Mouse (Mus musculus): ENCODE data around the gene Allc. TPM values are rescaled to one million over a fixed set of nuclear protein-coding genes. Genes with fewer than 3 reads are reported as not detected.

Gene Allc
- polyA plus RNA-seq, 1 experiment from 2014 or later, result 0.37 TPM

- Histone ChIP-seq H3K4me1 (replicated peaks; ENCODE audit: control insufficient read depth, insufficient read depth, low read length) (0 out of 2 replicates have a peak, but pooled peaks cover 9% of the 10 kb centered on the region), H3K9ac (no peak overlapping the region), H3K9me3 (ENCODE audit: control insufficient read depth, low read length) (no peaks in the 10 kb centered on the region), H3K27me3 (ENCODE audit: control insufficient read depth, insufficient read depth, low read length) (no peaks in the 10 kb centered on the region), H3K4me3 (replicated peaks; ENCODE audit: low read length) (no peak overlapping the region), H3K36me3 (replicated peaks; ENCODE audit: control insufficient read depth, insufficient read depth) (no peaks in the 10 kb centered on the region), H3K4me2 (replicated peaks) (no peak overlapping the region), H3K27ac (no peak overlapping the region)
- no peak for ATAC-seq (ENCODE audit: low FRiP score)
- no peak for DNase-seq (ENCODE audit: low spot score)
These were observed 14.5 kb upstream of the Allc start for GRCm38 (mm10) chr12:28596851-28597250.

GRCm38 (mm10) chr12:28590428-28590827 is 8.1 kb upstream of the Allc start:
- Histone ChIP-seq H3K27ac (peak overlapping the region; percentile 86; the same call in 1 of the 2 replicates), H3K4me2 (replicated peaks) (0 out of 2 replicates have a peak overlapping the region, but pooled peaks have one; percentile 59), H3K36me3 (replicated peaks; ENCODE audit: control insufficient read depth, insufficient read depth) (no peaks in the 10 kb centered on the region), H3K9me3 (ENCODE audit: control insufficient read depth, low read length) (no peaks in the 10 kb centered on the region), H3K4me3 (replicated peaks; ENCODE audit: low read length) (no peak overlapping the region), H3K4me1 (replicated peaks; ENCODE audit: control insufficient read depth, insufficient read depth, low read length) (peaks cover 25% of the 10 kb centered on the region), H3K9ac (no peak overlapping the region), H3K27me3 (ENCODE audit: control insufficient read depth, insufficient read depth, low read length) (no peaks in the 10 kb centered on the region)
- ATAC-seq (ENCODE audit: low FRiP score) (no peak), DNase-seq (ENCODE audit: low spot score) (no peak)
- WGBS, result 47% methylated on average over 13 of the region's 13 CpGs

GRCm38 (mm10) chr12:28589090-28589868 is 7.0 kb upstream of the Allc start:
- peak overlapping the region; percentile 86 for H3K27ac ChIP-seq
- H3K4me2 ChIP-seq (replicated peaks), result peak overlapping the region; percentile 59
- no peaks in the 10 kb centered on the region for H3K36me3 ChIP-seq (replicated peaks; ENCODE audit: control insufficient read depth, insufficient read depth)
- H3K4me1 ChIP-seq (replicated peaks; ENCODE audit: control insufficient read depth, insufficient read depth, low read length), result peaks cover 25% of the 10 kb centered on the region
- DNase-seq (ENCODE audit: low spot score), result peak; percentile 92
- H3K4me3 ChIP-seq (replicated peaks; ENCODE audit: low read length), result peak overlapping the region; percentile 28
- WGBS, result 9% methylated on average over 24 of the region's 24 CpGs
- peak overlapping the region; percentile 55 for H3K9ac ChIP-seq
- no peaks in the 10 kb centered on the region for H3K9me3 ChIP-seq (ENCODE audit: control insufficient read depth, low read length)
- peak; percentile 95 for ATAC-seq (ENCODE audit: low FRiP score)
- H3K27me3 ChIP-seq (ENCODE audit: control insufficient read depth, insufficient read depth, low read length), result no peaks in the 10 kb centered on the region

GRCm38 (mm10) chr12:28587949-28588348 is 5.6 kb upstream of the Allc start:
- 37% methylated on average over 6 of the region's 6 CpGs for whole genome bisulfite sequencing
- Histone ChIP-seq H3K4me3 (replicated peaks; ENCODE audit: low read length) (no peak overlapping the region), H3K36me3 (replicated peaks; ENCODE audit: control insufficient read depth, insufficient read depth) (no peaks in the 10 kb centered on the region), H3K9me3 (ENCODE audit: control insufficient read depth, low read length) (no peaks in the 10 kb centered on the region), H3K27ac (peak overlapping the region; percentile 86), H3K27me3 (ENCODE audit: control insufficient read depth, insufficient read depth, low read length) (no peaks in the 10 kb centered on the region), H3K4me2 (replicated peaks) (no peak overlapping the region), H3K4me1 (replicated peaks; ENCODE audit: control insufficient read depth, insufficient read depth, low read length) (peaks cover 25% of the 10 kb centered on the region), H3K9ac (no peak overlapping the region)
- ATAC-seq (ENCODE audit: low FRiP score), result no peak
- peak; percentile 56 for DNase-seq (ENCODE audit: low spot score)

GRCm38 (mm10) chr12:28584036-28584435 is 1.7 kb upstream of the Allc start:
- Histone ChIP-seq H3K4me2 (replicated peaks) (no peak overlapping the region), H3K27ac (no peak overlapping the region), H3K4me3 (replicated peaks; ENCODE audit: low read length) (no peak overlapping the region), H3K9me3 (ENCODE audit: control insufficient read depth, low read length) (no peaks in the 10 kb centered on the region), H3K36me3 (replicated peaks; ENCODE audit: control insufficient read depth, insufficient read depth) (no peaks in the 10 kb centered on the region), H3K27me3 (ENCODE audit: control insufficient read depth, insufficient read depth, low read length) (no peaks in the 10 kb centered on the region), H3K4me1 (replicated peaks; ENCODE audit: control insufficient read depth, insufficient read depth, low read length) (peaks cover 14% of the 10 kb centered on the region), H3K9ac (no peak overlapping the region)
- ATAC-seq (ENCODE audit: low FRiP score), result no peak
- 55% methylated on average over 3 of the region's 3 CpGs for WGBS
- DNase-seq (ENCODE audit: low spot score), result no peak

- Histone ChIP-seq H3K4me1 (replicated peaks; ENCODE audit: control insufficient read depth, insufficient read depth, low read length) (no peaks in the 10 kb centered on the region), H3K9me3 (ENCODE audit: control insufficient read depth, low read length) (no peaks in the 10 kb centered on the region; the same call in 1 of the 2 replicates), H3K4me3 (replicated peaks; ENCODE audit: low read length) (no peak overlapping the region), H3K27me3 (ENCODE audit: control insufficient read depth, insufficient read depth, low read length) (no peaks in the 10 kb centered on the region), H3K27ac (no peak overlapping the region), H3K36me3 (replicated peaks; ENCODE audit: control insufficient read depth, insufficient read depth) (no peaks in the 10 kb centered on the region), H3K9ac (no peak overlapping the region), H3K4me2 (replicated peaks) (no peak overlapping the region)
- WGBS, result 34% methylated on average over 4 of the region's 4 CpGs
- DNase-seq (ENCODE audit: low spot score) (no peak), ATAC-seq (ENCODE audit: low FRiP score) (no peak)
These were observed 3.2 kb downstream of the Allc start for GRCm38 (mm10) chr12:28579132-28579531.

- H3K27ac ChIP-seq, result no peak overlapping the region
- H3K9ac ChIP-seq, result no peak overlapping the region
- DNase-seq (ENCODE audit: low spot score), result no peak
- H3K4me2 ChIP-seq (replicated peaks), result no peak overlapping the region
- H3K27me3 ChIP-seq (ENCODE audit: control insufficient read depth, insufficient read depth, low read length), result no peaks in the 10 kb centered on the region
- no peaks in the 10 kb centered on the region for H3K4me1 ChIP-seq (replicated peaks; ENCODE audit: control insufficient read depth, insufficient read depth, low read length)
- no peak for ATAC-seq (ENCODE audit: low FRiP score)
- H3K4me3 ChIP-seq (replicated peaks; ENCODE audit: low read length), result no peak overlapping the region
- H3K36me3 ChIP-seq (replicated peaks; ENCODE audit: control insufficient read depth, insufficient read depth), result no peaks in the 10 kb centered on the region
- H3K9me3 ChIP-seq (ENCODE audit: control insufficient read depth, low read length), result no peaks in the 10 kb centered on the region; the same call in 1 of the 2 replicates
- 90% methylated on average over 3 of the region's 3 CpGs for WGBS
These were observed 4.2 kb downstream of the Allc start for GRCm38 (mm10) chr12:28578147-28578546.

- ATAC-seq (ENCODE audit: low FRiP score), result no peak
- H3K27ac ChIP-seq, result no peak overlapping the region
These were observed 6.8 kb downstream of the Allc start for GRCm38 (mm10) chr12:28575366-28576070.

GRCm38 (mm10) chr12:28572241-28572640 is 10.1 kb downstream of the Allc start:
- no peak for DNase-seq (ENCODE audit: low spot score)
- H3K4me1 ChIP-seq (replicated peaks; ENCODE audit: control insufficient read depth, insufficient read depth, low read length), result no peaks in the 10 kb centered on the region
- H3K9ac ChIP-seq, result no peak overlapping the region
- H3K27ac ChIP-seq, result no peak overlapping the region
- H3K27me3 ChIP-seq (ENCODE audit: control insufficient read depth, insufficient read depth, low read length), result no peaks in the 10 kb centered on the region
- no peak for ATAC-seq (ENCODE audit: low FRiP score)
- H3K4me3 ChIP-seq (replicated peaks; ENCODE audit: low read length), result no peak overlapping the region
- no peak overlapping the region for H3K4me2 ChIP-seq (replicated peaks)
- WGBS, result 87% methylated on average over 2 of the region's 2 CpGs
- no peaks in the 10 kb centered on the region for H3K9me3 ChIP-seq (ENCODE audit: control insufficient read depth, low read length)
- no peaks in the 10 kb centered on the region for H3K36me3 ChIP-seq (replicated peaks; ENCODE audit: control insufficient read depth, insufficient read depth)

More at GRCm38 (mm10) chr12:28575366-28576070, 6.8 kb downstream of the Allc start:
- Histone ChIP-seq H3K36me3 (replicated peaks; ENCODE audit: control insufficient read depth, insufficient read depth) (no peaks in the 10 kb centered on the region), H3K27me3 (ENCODE audit: control insufficient read depth, insufficient read depth, low read length) (no peaks in the 10 kb centered on the region), H3K4me1 (replicated peaks; ENCODE audit: control insufficient read depth, insufficient read depth, low read length) (no peaks in the 10 kb centered on the region), H3K4me2 (replicated peaks) (no peak overlapping the region), H3K4me3 (replicated peaks; ENCODE audit: low read length) (no peak overlapping the region), H3K9me3 (ENCODE audit: control insufficient read depth, low read length) (no peaks in the 10 kb centered on the region; the same call in 1 of the 2 replicates), H3K9ac (no peak overlapping the region)
- no peak for DNase-seq (ENCODE audit: low spot score)
- 88% methylated on average over 6 of the region's 6 CpGs for WGBS

Measured in hindbrain, embryonic 14.5 days (tissue).